Mouse (Mus musculus): ENCODE data around the gene Gm45717. TPM values are rescaled to one million over a fixed set of nuclear protein-coding genes. Genes with fewer than 3 reads are reported as not detected.
A peak's percentile ranks its signal among the peaks of the same experiment; 100 is the strongest.

Gene Gm45717
- total RNA-seq, 2 experiments from 2014 or later: 0.76 TPM; not detected in 1

DNA sequence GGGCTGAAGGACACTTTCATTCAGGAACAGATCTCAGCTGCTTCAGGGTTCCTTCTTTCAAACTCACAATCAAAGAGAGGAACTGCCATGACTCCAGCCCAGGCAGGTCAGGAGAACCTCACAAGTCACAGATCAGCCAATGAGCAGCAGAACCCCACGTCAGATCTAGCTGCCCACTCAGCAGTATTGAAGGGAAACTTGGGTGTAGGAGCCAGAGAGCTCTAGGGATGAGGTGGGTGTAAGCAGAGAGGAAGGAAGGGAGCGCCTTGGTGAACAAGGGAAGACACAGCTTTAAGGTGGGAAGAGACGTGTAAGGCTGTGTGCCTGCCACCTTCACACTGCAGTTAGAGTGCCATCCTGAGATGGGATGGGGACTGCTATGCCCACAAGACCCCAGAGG is 43.4 kb downstream of the Gm45717 start:
- intact Hi-C loops (cut with DNase I): no loop called here
- no peak for DNase-seq

DNA sequence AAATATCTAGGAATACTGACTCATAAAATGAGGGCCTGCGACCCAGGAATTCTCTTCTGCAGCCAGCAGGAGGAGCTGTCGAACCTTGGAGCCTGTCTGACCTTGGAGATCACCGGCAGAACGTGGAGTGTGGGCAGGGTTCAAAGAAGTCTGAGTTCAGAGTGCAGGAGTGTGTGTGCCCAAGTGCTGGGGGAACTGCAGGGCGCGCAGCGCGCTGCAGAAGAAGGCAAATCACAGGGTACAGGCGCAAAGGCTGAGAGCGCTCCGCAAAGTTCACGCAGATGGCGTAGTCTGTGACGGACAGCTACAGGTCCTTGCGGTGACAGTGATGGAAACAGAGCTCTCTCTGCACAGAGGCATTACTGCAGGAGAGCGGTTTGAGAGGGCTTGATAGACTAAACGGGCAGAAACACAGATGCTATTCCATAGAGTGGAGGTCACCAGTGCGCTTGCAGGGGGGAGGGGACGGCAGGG is 47.1 kb downstream of the Gm45717 start:
- intact Hi-C loops (cut with DNase I): loop anchor here (1.0 kb wide), 6 partner anchors 32 to 268 kb away; no protein-coding TSS in a partner anchor

DNA sequence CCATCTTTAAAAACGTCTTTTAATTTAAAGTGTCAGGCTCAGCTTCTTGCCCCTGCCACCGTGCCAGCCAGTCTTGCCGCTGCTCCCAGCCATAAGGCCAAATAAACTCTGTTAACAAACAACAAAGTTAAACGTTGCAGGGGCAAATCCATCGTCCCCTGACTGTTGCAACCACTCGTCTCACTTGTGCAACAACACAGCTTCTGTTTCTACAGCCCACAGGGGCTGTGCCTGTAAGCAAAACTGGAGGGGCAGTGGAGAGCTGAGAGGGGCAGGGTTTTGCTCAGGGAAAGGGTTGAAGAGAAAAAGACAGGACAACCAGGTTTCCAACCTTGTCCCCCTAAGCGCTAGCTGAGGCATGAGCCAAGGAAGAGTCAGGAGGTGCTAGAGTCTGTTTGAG is 47.6 kb downstream of the Gm45717 start:
- intact Hi-C loops (cut with DNase I): loop anchor here (1.0 kb wide), 6 partner anchors 32 to 268 kb away; no protein-coding TSS in a partner anchor
- no peak for DNase-seq

More for the DNA sequence above, 47.1 kb downstream of the Gm45717 start:
- DNase-seq: peak; percentile 85 to 87

DNA sequence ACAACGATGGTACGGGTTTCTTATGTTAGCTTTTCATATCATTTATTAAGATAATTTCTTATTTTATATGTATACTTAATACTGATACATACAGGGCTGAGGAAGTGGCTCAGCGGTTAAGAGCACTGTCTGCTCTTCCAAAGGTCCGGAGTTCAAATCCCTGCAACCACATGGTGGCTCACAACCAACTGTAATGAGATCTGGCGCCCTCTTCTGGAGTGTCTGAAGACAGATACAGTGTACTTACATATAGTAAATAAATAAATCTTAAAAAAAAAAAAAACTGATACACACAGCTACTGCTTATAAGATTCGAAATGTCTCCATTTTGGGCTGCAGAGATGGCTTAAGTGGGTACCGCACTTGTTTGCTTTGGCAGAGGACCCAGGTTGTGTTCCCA is 48.0 kb downstream of the Gm45717 start:
- no peak for DNase-seq
- intact Hi-C loops (cut with DNase I): loop anchor here (1.0 kb wide), 6 partner anchors 33 to 269 kb away; no protein-coding TSS in a partner anchor

DNA sequence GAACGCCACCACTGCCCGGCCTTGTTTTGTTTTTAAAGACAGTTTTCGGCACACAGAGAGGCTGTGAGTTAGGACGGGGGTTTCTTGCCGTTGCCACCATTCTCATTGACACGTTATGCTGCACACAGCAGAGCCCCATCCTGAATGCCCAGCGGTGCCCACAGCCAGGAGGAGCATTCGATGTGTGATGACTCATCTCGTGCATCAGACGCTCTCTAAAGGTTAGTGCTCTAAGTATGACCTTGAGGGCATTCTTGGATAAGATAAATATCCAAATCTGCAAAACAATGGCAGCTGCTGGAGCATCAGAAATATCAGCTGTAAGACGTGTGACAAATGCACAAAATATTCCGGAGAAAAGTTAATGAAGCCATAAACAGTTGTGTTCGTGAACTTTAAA is 48.6 kb downstream of the Gm45717 start:
- intact Hi-C loops (cut with DNase I): no loop called here
- DNase-seq: no peak

DNA sequence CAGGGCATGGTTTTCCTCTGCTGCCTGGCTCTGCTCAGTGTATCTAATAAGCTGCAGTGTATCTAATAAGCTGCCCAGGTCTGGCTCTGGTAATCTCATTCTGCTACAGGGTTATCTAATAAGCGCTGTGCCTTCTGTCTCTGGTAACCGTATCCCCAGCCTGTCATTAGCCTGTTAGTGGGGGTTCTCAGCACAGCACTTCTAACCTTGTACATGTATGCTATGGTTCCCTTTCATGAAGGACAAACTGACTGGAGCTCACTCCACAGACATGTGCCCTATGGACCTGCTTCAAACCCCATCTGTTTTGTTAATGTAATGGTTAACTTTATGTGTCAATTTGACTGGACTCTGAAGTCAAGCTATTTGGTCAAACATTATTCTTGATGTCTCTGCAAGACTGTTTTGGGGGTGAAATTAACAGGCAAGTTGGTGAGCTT is 50.1 kb downstream of the Gm45717 start:
- intact Hi-C loops (cut with DNase I): no loop called here
- DNase-seq: no peak

DNA sequence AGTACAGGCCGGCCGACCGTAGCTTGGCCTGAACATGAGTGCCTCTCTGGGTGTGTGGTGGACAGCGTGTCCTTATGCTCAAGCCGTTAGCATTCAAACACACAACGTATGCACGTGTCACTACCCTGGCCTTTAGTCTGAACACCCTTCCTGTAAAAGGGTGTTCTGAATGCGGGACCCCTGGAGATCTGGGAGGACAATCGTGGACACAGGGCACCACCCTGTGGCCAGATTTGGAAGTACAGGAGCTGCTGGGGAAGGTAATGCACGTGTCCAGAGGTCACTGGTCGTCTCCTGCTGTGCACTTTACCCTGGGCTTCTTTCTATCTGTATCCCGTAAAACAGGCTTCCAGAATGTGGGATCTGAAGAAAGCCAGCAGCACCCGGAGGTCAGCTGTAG is 52.5 kb downstream of the Gm45717 start:
- intact Hi-C loops (cut with DNase I): loop anchor here (1.0 kb wide), 1 partner anchor 59 kb away; no protein-coding TSS in a partner anchor
- DNase-seq: peak; percentile 82 to 92

DNA sequence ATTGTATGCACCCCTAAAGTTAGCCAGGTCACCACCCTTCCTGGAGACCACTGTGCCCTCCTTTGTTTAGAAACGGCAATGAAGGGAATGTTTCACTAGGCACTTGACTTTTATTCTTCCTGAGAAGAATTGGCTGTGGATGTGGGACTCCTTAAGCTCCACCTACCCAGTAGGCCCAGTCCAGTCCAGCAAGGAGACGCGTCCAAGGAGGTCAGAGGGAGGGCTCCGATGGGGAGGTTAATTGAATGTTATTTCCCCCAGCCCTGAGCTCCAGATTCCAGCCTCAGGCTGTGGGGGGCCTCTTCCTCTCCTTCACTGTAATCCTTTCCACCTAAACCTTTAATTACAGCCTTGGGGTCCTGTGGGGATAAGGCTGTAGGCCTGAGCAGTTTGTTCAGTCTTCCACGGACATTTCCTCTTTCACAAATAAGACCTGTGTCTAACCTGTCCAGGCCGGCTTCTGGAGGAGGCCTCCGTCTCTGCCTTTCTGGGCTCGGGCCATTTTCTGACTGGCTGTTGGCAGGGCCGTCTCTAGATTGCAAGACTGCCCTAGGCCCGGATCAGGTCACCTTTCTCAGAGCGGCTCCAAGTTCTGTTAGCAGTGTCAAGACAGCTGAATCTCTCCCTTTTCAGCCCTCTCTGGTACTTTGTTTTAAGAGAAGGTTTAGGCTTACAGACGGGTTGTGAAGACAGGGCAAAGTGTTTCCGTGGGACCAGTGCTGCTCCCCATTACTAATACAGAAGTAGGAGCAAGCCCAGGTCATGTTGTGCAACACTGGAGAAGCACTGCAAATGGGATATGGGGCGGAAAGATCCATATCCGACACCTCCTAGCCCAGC is 53.5 kb downstream of the Gm45717 start:
- DNase-seq: no peak

DNA sequence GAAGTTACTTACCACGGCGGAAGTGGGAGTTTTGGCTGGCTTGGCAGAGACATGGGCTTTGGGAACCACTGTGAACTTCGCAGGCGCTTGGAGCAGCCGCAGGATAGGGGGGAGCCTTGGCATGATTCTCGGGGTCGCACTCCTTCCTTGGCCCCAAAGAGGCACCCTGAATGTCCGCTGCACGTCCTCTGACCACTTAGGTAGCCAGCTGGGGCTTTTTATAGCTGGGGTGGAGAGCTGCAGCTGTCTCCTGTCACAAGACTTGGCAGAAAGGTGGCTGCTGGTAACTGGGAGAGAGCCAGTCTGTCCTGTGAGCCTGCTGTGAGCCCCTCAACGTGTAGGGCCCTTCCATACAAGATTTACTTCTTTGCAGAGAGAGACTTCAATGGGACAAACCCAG is 55.5 kb downstream of the Gm45717 start, which contains the start of gene Cox8b:
TSS of gene Cox8b (minus strand) at position 227 of the 400 bp plus-strand sequence.
- intact Hi-C loops (cut with DNase I): no loop called here
- peak; percentile 49 to 56 for DNase-seq

More for the DNA sequence above, 53.5 kb downstream of the Gm45717 start:
- intact Hi-C loops (cut with DNase I): no loop called here

Other genes with a start within 250 kb of the Gm45717 start
- 10 to 100 TPM in 1 of 2 experiments, 1 to 10 TPM in 1; 4.3 to 13.2 TPM for gene Cyp2e1, start 192.2 kb downstream of the Gm45717 start, total RNA-seq (2021)
- gene Syce1, start 168.1 kb downstream of the Gm45717 start, total RNA-seq (2021): not detected
- under 1 TPM; 0.19 to 0.35 TPM for gene Zfp941, start 133.8 kb downstream of the Gm45717 start, total RNA-seq (2021)
- 1 to 10 TPM in 1 of 2 experiments, under 1 TPM in 1; 0.44 to 1.2 TPM for gene Urah, start 120.9 kb downstream of the Gm45717 start, total RNA-seq (2021)
- gene Scgb1c1, start 110.4 kb downstream of the Gm45717 start, total RNA-seq (2021): 10 to 100 TPM; 23.9 to 24.8 TPM
- not detected for gene Odf3, start 108.1 kb downstream of the Gm45717 start, total RNA-seq (2021)
- gene Gm45785, start 99.6 kb downstream of the Gm45717 start, total RNA-seq (2021): not detected
- 10 to 100 TPM; 19.8 to 22.4 TPM for gene Ric8a, start 99.0 kb downstream of the Gm45717 start, total RNA-seq (2021)
- gene Bet1l, start 98.4 kb downstream of the Gm45717 start, total RNA-seq (2021): 10 to 100 TPM; 10.3 to 11.0 TPM
- gene Psmd13, start 74.0 kb downstream of the Gm45717 start, total RNA-seq (2021): 10 to 100 TPM; 85.8 to 92.3 TPM
- gene Sirt3, start 73.6 kb downstream of the Gm45717 start, total RNA-seq (2021): 10 to 100 TPM; 62.1 to 71.1 TPM
- gene Cox8b, start 55.5 kb downstream of the Gm45717 start, total RNA-seq (2021): 1,000 to 10,000 TPM; 2,774 to 2,839 TPM
- gene Nlrp6, start 35.0 kb downstream of the Gm45717 start, total RNA-seq (2021): not detected
- 1 to 10 TPM; 4.4 to 4.9 TPM for gene Pgghg, start 14.5 kb downstream of the Gm45717 start, total RNA-seq (2021)
- under 1 TPM in 1 of 2 experiments, not detected in 1; 0.42 TPM for gene Ifitm5, start 5.6 kb downstream of the Gm45717 start, total RNA-seq (2021)
- gene Ifitm2, start 50 bp upstream of the Gm45717 start, total RNA-seq (2021): 100 to 1,000 TPM; 111 to 112 TPM
- gene Ifitm1, start 11.3 kb upstream of the Gm45717 start, total RNA-seq (2021): 1 to 10 TPM; 3.4 to 4.1 TPM
- gene Ifitm3, start 54.8 kb upstream of the Gm45717 start, total RNA-seq (2021): 100 to 1,000 TPM; 113 to 167 TPM
- 1 to 10 TPM in 1 of 2 experiments, under 1 TPM in 1; 0.47 to 1.0 TPM for gene Ifitm6, start 62.0 kb upstream of the Gm45717 start, total RNA-seq (2021)
- gene Gm17387, start 73.2 kb upstream of the Gm45717 start, total RNA-seq (2021): not detected
- not detected for gene B4galnt4, start 105.2 kb upstream of the Gm45717 start, total RNA-seq (2021)
- gene Pkp3, start 122.3 kb upstream of the Gm45717 start, total RNA-seq (2021): not detected
- gene Sigirr, start 144.6 kb upstream of the Gm45717 start, total RNA-seq (2021): 1 to 10 TPM; 5.6 to 9.5 TPM
- gene Ano9, start 161.9 kb upstream of the Gm45717 start, total RNA-seq (2021): under 1 TPM; 0.14 to 0.33 TPM
- 10 to 100 TPM; 25.8 to 36.2 TPM for gene Ptdss2, start 166.4 kb upstream of the Gm45717 start, total RNA-seq (2021)
- 10 to 100 TPM; 66.8 to 67.8 TPM for gene Rnh1, start 216.9 kb upstream of the Gm45717 start, total RNA-seq (2021)
- gene Hras, start 238.1 kb upstream of the Gm45717 start, total RNA-seq (2021): 100 to 1,000 TPM in 1 of 2 experiments, 10 to 100 TPM in 1; 97.9 to 104 TPM
- gene Lrrc56, start 238.2 kb upstream of the Gm45717 start, total RNA-seq (2021): 1 to 10 TPM; 2.8 to 4.0 TPM

All from heart, postnatal 36 days (tissue).